Mouse (Mus musculus): ENCODE results near the gene Mfsd11. TPM values are rescaled to one million over a fixed set of nuclear protein-coding genes. Genes with fewer than 3 reads are reported as not detected.

Mfsd11 gene
- polyA plus RNA-seq, 1 experiment from 2014 or later, result 47.3 TPM

- ATAC-seq (ENCODE audit: low read depth), result peak; percentile 93
- Histone ChIP-seq H3K4me1 (replicated peaks) (peaks cover 46% of the 10 kb centered on the region), H3K9ac (peak within 1 kb of the TSS; percentile 96), H3K9me3 (no peaks in the 10 kb centered on the region), H3K27ac (replicated peaks) (peak within 1 kb of the TSS; percentile 98), H3K4me2 (peak within 1 kb of the TSS; percentile 98), H3K36me3 (peaks cover 41% of the 10 kb centered on the region), H3K27me3 (no peaks in the 10 kb centered on the region), H3K4me3 (peak within 1 kb of the TSS; percentile 98)
- under 1% methylated on average over 69 of the region's 74 CpGs for WGBS
These were observed 761 bp downstream of the Mfsd11 start, which contains the start of gene Srsf2 for GRCm38 (mm10) chr11:116852891-116853511. TSS of gene Srsf2 (minus strand) at chr11:116853094.

GRCm38 (mm10) chr11:116853512-116853928 lies 1.3 kb downstream of the Mfsd11 start:
- ATAC-seq (ENCODE audit: low read depth), result peak; percentile 93
- H3K9ac ChIP-seq, result peak overlapping the region; percentile 82
- peaks cover 45% of the 10 kb centered on the region for H3K4me1 ChIP-seq (replicated peaks)
- H3K36me3 ChIP-seq, result peaks cover 37% of the 10 kb centered on the region
- no peaks in the 10 kb centered on the region for H3K27me3 ChIP-seq
- no peaks in the 10 kb centered on the region for H3K9me3 ChIP-seq
- H3K27ac ChIP-seq (replicated peaks), result peak overlapping the region; percentile 98
- H3K4me3 ChIP-seq, result peak overlapping the region; percentile 98
- 0% methylated on average over 36 of the region's 36 CpGs for WGBS
- peak overlapping the region; percentile 76 for H3K4me2 ChIP-seq

DNA sequence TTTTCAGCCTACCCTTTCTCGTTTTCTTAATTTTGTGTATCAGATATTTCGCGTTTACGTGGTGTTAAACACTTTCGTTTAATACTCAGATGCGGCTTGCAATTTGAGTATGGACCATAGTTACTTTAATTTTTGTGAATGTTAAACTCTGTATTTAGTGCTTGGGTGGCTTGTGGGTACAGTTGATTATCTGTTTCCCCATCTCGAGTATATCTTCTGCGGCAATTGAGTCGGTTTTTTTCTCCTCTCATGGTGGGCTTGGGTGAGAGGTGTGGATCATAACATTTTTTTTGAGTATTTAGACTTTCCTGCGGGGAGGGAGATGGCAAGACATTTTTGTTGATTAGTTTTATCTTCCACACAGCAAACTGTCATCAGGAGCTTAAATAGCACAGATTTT lies 2.0 kb downstream of the Mfsd11 start:
- Histone ChIP-seq H3K9me3 (no peaks in the 10 kb centered on the region), H3K9ac (peak overlapping the region; percentile 82), H3K4me1 (replicated peaks) (peaks cover 43% of the 10 kb centered on the region), H3K4me2 (peak overlapping the region; percentile 76), H3K36me3 (peaks cover 36% of the 10 kb centered on the region), H3K27ac (replicated peaks) (peak overlapping the region; percentile 98), H3K27me3 (no peaks in the 10 kb centered on the region), H3K4me3 (peak overlapping the region; percentile 98)
- no peak for ATAC-seq (ENCODE audit: low read depth)
- 41% methylated on average over 10 of the region's 10 CpGs for WGBS

DNA sequence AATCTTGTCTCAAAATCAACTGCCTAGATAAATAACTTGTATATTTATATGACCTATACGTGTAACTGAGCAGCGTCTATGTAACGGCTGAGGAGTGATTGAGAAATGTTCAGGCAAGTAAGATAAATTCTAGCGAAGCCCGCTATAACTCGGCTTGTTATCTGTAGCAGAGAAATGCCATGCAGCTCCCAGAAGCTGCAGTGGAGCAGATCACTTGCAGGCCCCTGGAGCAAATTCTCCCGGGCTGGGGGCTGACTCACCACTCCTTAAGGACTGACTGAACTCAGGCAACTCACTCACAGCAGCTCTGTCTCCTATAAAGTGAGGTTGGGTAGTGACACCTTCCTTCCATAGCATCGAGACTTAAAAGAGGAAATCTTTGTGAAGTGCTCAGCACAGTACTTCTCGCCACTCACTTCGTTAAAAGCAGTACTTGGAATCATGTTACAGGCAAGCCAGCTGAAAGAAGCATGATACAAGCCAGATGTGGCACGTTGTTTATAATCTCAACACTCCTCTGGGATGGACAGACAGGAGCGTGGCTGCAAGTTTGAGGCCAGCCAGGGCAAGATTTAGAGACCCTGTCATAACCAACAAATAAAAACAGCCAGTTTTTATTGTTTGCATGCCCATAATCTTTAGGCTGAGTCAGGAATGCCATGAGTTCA lies 5.1 kb downstream of the Mfsd11 start:
- no peak for ATAC-seq (ENCODE audit: low read depth)
- Histone ChIP-seq H3K4me2 (no peak overlapping the region), H3K9me3 (no peaks in the 10 kb centered on the region), H3K4me1 (replicated peaks) (peaks cover 25% of the 10 kb centered on the region), H3K4me3 (no peak overlapping the region), H3K36me3 (peaks cover 52% of the 10 kb centered on the region), H3K27me3 (no peaks in the 10 kb centered on the region), H3K9ac (no peak overlapping the region), H3K27ac (replicated peaks) (no peak overlapping the region)
- 81% methylated on average over 12 of the region's 12 CpGs for WGBS

GRCm38 (mm10) chr11:116864444-116864843 lies 12.2 kb downstream of the Mfsd11 start:
- no peak overlapping the region for H3K27ac ChIP-seq (replicated peaks)
- no peak for ATAC-seq (ENCODE audit: low read depth)
- H3K36me3 ChIP-seq, result peaks cover 99% of the 10 kb centered on the region
- H3K27me3 ChIP-seq, result no peaks in the 10 kb centered on the region
- no peaks in the 10 kb centered on the region for H3K9me3 ChIP-seq
- 85% methylated on average over 10 of the region's 10 CpGs for WGBS
- H3K9ac ChIP-seq, result no peak overlapping the region
- no peak overlapping the region for H3K4me3 ChIP-seq
- no peak overlapping the region for H3K4me2 ChIP-seq
- H3K4me1 ChIP-seq (replicated peaks), result 0 out of 2 replicates have a peak, but pooled peaks cover 3% of the 10 kb centered on the region

DNA sequence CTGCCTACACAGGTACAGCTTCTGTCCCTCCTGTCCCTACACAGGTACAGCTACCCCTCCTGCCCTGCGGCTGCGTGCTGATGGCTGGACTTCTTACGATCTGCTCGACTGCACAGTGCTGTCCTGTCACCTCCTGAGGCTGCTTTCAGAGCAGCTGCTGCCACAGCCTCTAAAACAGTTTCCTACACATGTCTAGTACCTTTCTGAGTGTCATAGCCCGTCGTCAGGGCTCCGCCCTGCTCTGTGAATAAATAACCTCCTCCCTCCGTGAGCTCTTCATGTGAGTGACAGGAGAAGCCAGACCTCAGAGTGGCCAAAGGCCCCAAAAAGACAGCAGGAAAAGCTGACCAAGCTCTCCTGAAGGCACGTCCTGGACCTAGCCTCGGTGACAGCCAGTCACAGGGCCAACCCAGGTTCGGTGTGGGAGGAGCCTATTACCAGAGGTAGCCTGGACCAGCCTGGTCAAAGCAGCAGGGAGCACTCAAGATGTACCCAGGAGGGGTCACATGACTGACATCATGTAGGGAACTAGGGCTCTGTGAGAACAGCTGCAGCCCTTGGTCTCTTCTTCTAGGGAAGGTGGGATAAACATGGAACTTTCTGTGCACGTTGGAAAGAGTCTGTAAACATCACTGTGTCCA lies 13.8 kb downstream of the Mfsd11 start:
- no peak overlapping the region for H3K4me2 ChIP-seq
- H3K9me3 ChIP-seq, result no peaks in the 10 kb centered on the region
- 77% methylated on average over 12 of the region's 12 CpGs for WGBS
- H3K4me3 ChIP-seq, result no peak overlapping the region
- ATAC-seq (ENCODE audit: low read depth), result no peak
- H3K9ac ChIP-seq, result no peak overlapping the region
- peaks cover 90% of the 10 kb centered on the region for H3K36me3 ChIP-seq
- H3K27me3 ChIP-seq, result no peaks in the 10 kb centered on the region
- 0 out of 2 replicates have a peak, but pooled peaks cover 3% of the 10 kb centered on the region for H3K4me1 ChIP-seq (replicated peaks)
- H3K27ac ChIP-seq (replicated peaks), result no peak overlapping the region

DNA sequence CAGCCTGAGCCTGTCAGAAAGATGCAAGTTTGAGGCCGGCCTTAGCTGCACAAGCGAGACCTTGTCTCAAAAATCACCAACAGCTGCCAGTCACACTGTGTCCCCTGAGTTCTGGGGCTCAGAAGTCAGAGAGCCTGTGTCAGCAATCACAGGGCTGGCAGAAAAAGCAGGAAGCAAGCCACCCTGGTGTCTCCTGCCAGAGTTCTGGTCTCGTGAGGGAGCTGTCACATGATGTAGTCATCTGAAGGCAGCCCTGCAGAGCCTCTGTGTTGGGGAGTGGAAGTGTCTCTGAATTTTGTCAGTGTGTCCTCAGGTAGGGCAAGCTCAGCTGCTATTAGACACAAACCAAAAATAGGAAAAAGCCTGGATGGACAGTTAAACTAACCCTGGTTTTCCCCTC lies 15.9 kb downstream of the Mfsd11 start:
- 83% methylated on average over 3 of the region's 3 CpGs for WGBS
- peaks cover 85% of the 10 kb centered on the region for H3K36me3 ChIP-seq
- H3K4me3 ChIP-seq, result no peak overlapping the region
- H3K9ac ChIP-seq, result no peak overlapping the region
- H3K27me3 ChIP-seq, result no peaks in the 10 kb centered on the region
- no peaks in the 10 kb centered on the region for H3K9me3 ChIP-seq
- H3K27ac ChIP-seq (replicated peaks), result no peak overlapping the region
- no peak overlapping the region for H3K4me2 ChIP-seq
- H3K4me1 ChIP-seq (replicated peaks), result no peaks in the 10 kb centered on the region
- ATAC-seq (ENCODE audit: low read depth), result no peak

DNA sequence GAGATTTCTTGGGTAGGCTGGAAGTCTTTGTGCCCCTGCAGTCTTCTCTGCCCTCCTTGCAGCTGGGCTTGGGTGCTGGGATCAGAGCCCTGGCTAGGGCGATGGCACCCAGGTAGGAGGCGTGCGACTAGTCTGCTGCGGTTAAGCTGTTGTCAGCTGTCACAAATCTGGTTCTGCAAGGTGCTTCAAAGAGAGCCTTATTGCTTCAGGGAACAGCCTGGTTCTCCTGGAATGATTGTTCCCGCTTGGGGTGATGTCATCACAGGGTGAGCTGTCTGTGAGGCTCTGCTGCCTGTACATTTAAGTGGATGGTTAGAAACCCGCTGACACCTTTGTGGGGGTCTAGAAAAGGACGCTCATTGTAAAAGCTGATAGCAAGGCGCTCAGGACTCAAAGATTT lies 17.0 kb downstream of the Mfsd11 start:
- no peaks in the 10 kb centered on the region for H3K27me3 ChIP-seq
- H3K9me3 ChIP-seq, result no peaks in the 10 kb centered on the region
- ATAC-seq (ENCODE audit: low read depth), result no peak
- WGBS, result 90% methylated on average over 8 of the region's 8 CpGs
- peaks cover 85% of the 10 kb centered on the region for H3K36me3 ChIP-seq
- no peak overlapping the region for H3K4me2 ChIP-seq
- H3K9ac ChIP-seq, result no peak overlapping the region; the same call in 1 of the 2 replicates
- H3K4me1 ChIP-seq (replicated peaks), result no peaks in the 10 kb centered on the region
- no peak overlapping the region for H3K27ac ChIP-seq (replicated peaks)
- H3K4me3 ChIP-seq, result no peak overlapping the region

DNA sequence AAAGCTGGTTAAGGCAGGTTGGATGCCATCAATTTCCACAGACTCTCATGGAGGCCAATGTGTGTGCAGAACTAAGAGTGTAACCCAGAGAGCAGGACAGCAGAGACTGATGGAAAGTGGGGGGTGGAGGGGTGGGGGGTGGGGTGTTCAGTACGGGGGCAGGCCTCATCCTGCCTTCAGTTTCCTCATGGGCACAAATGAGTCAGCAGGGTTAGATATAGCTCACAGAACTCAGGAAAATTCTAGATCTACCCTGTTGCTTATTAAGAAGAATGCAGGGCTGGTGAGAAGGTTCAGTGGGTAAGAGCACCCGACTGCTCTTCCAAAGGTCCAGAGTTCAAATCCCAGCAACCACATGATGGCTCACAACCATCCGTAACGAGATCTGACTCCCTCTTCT lies 17.4 kb downstream of the Mfsd11 start:
- no peak for ATAC-seq (ENCODE audit: low read depth)
- WGBS, result 84% methylated on average over 4 of the region's 4 CpGs
- no peak overlapping the region for H3K9ac ChIP-seq

DNA sequence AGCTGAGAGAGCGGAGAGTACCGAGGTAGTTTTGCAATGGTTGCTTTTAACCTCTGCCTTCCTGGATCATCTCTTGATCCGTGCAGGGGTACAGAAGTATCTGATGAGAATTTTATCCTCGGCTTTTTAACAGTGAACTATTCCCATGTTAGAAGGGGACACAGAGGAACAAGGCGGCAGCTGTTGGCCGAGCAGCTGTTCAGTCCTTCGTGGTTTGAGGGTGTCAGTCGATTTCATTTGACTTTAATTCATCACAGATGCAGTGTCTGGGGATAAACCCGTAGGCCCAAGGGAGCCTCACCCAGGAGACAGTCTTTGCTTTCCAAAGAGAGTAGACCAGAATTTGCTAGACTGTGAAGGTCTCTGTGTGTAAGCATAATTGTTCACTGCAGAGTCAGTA lies 19.3 kb downstream of the Mfsd11 start:
- Histone ChIP-seq H3K4me2 (no peak overlapping the region), H3K27ac (replicated peaks) (no peak overlapping the region), H3K36me3 (peaks cover 78% of the 10 kb centered on the region), H3K4me1 (replicated peaks) (no peaks in the 10 kb centered on the region), H3K9ac (no peak overlapping the region), H3K27me3 (no peaks in the 10 kb centered on the region), H3K4me3 (no peak overlapping the region), H3K9me3 (no peaks in the 10 kb centered on the region)
- no peak for ATAC-seq (ENCODE audit: low read depth)
- 91% methylated on average over 9 of the region's 9 CpGs for WGBS

More for the DNA sequence above, 17.4 kb downstream of the Mfsd11 start:
- H3K27me3 ChIP-seq, result no peaks in the 10 kb centered on the region
- H3K27ac ChIP-seq (replicated peaks), result no peak overlapping the region
- no peak overlapping the region for H3K4me3 ChIP-seq
- H3K4me2 ChIP-seq, result no peak overlapping the region
- no peaks in the 10 kb centered on the region for H3K9me3 ChIP-seq
- H3K4me1 ChIP-seq (replicated peaks), result no peaks in the 10 kb centered on the region
- peaks cover 85% of the 10 kb centered on the region for H3K36me3 ChIP-seq

- Histone ChIP-seq H3K27ac (replicated peaks) (no peak overlapping the region), H3K36me3 (peaks cover 54% of the 10 kb centered on the region), H3K4me2 (no peak overlapping the region), H3K27me3 (no peaks in the 10 kb centered on the region), H3K4me1 (replicated peaks) (no peaks in the 10 kb centered on the region), H3K9ac (no peak overlapping the region), H3K4me3 (no peak overlapping the region), H3K9me3 (no peaks in the 10 kb centered on the region)
- WGBS, result 90% methylated on average over 20 of the region's 20 CpGs
- ATAC-seq (ENCODE audit: low read depth), result no peak
These were observed 21.7 kb downstream of the Mfsd11 start for GRCm38 (mm10) chr11:116873987-116874386.

DNA sequence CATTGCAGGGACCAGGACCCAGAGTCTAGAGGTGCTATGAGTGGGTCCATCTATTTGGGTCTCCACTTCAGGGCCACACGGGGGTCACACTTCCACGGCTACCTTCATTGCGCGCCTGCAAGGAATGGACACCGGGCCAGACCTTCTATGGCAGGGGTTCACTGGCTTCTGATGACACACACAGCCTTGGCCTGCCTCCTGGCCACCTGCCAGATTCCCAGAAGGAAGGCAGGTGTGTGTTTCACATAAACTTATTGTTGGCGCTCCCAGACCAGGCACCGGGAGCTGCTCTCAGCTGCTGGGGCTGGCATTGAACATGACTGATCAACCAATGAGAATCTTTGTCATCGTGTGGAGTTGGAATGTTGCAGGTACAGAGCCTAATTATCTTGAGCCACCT lies 26.2 kb downstream of the Mfsd11 start:
- no peak overlapping the region for H3K4me3 ChIP-seq
- no peak overlapping the region for H3K9ac ChIP-seq
- 91% methylated on average over 8 of the region's 8 CpGs for WGBS
- ATAC-seq (ENCODE audit: low read depth), result no peak
- H3K27ac ChIP-seq (replicated peaks), result no peak overlapping the region
- H3K9me3 ChIP-seq, result no peaks in the 10 kb centered on the region
- H3K4me1 ChIP-seq (replicated peaks), result no peaks in the 10 kb centered on the region
- H3K4me2 ChIP-seq, result no peak overlapping the region
- peaks cover 24% of the 10 kb centered on the region for H3K36me3 ChIP-seq
- no peaks in the 10 kb centered on the region for H3K27me3 ChIP-seq

Measured in neural tube, embryonic 13.5 days (tissue).